Mouse (Mus musculus) lung, adult 2 months (tissue): ENCODE measurements around the gene Lrrn2.

Experiments
- CTCF ChIP-seq: fragments of 200-500 bp; IDR thresholded peaks from 2 replicates; pipeline ENCODE4 v1.5.1; 2011; ENCODE audit warnings: mild to moderate bottlenecking, low read length, control low read depth; ENCODE audit not compliant: insufficient read depth
- POLR2A ChIP-seq: fragments of 200-500 bp; IDR thresholded peaks from 2 replicates; pipeline ENCODE4 v1.6.1; 2011; ENCODE audit warnings: low read depth, mild to moderate bottlenecking, control low read depth, low read length, borderline replicate concordance; ENCODE audit errors: extremely low read depth

DNA sequence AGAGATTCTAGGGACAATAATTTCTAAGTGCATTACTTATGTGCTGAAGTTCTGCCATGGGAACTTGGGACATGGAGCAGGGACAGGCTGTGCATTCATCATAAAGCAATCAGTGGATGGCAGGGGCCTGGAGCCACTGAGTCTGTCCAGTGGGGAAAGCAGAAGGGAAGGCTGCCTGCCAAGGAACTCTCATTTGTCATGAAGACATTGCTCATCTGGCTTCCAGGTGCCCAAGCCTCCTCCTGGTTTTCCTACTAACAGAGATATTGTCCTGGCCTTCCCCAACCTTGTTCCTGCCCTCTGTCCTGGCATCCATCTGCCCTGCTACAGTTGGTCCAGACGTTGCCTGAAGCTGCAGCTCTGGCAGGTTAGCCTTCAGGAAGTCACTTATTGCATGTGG lies 97.3 kb downstream of the Lrrn2 start:
- no peak for TF ChIP-seq POLR2A
- no peak for TF ChIP-seq CTCF
